Mouse (Mus musculus) spleen, adult 2 months (tissue): ENCODE results near the gene Pik3cb.

Experiments
- CTCF ChIP-seq: fragments of 200-500 bp; IDR thresholded peaks from 2 replicates; pipeline ENCODE4 v1.5.1; 2011; ENCODE audit warnings: mild to moderate bottlenecking, inconsistent platforms; ENCODE audit not compliant: insufficient read depth, insufficient read length, insufficient replicate concordance; ENCODE audit errors: extremely low read depth
- POLR2A ChIP-seq: fragments of 200-500 bp; IDR thresholded peaks from 2 replicates; pipeline ENCODE4 v1.6.1; 2011; ENCODE audit warnings: low read depth, low read length, inconsistent platforms

DNA sequence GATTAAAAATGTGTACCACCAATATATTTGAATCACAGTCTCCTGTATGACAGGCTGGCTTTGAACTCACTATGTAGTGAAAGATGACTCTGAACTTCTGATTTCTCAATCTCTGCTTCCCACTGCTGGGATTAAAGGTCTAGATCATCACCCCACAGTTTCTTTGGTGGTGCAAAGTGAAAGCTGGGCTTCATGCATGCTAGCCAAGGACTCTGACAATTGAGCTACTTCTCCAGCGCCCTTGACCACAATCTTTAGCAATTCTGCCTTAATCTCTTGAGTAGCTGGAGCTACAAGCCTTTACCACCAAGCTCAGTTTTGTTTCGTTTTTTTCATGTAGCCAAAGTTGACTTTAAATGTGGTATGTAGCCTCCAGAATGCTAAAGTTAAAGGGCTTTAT is 32.4 kb upstream of the Pik3cb start:
- TF ChIP-seq POLR2A: no peak
- TF ChIP-seq CTCF: no peak
